Mouse (Mus musculus): Measurements from ENCODE around the gene Tarbp2.

DNA sequence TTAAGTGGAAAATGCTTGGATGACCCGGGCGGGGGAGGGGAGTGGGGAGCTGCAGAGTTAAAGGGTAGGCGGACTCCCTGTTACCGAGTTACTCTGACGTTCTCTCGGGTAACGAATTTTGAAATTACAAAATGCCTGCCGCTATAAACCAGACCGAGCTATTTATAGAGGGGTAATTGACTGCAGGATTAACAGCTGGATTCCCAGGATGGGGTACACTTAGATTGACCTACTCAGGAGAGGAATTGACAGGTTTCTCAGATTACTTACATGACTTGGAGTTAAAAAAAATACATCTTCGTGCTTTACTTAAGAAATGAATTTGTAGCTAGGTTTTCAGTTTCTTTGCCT lies 46.7 kb upstream of the Tarbp2 start:
- no peak for TF ChIP-seq CTCF (IDR thresholded peaks at IDR 0.05; ENCODE audit: low read depth)
- no peak for TF ChIP-seq EP300 (optimal IDR thresholded peaks at IDR 0.05)

Measured in stomach, postnatal 0 days (tissue).